Mouse (Mus musculus): ENCODE results near the gene Ankrd28.
A peak's percentile ranks its signal among the peaks of the same experiment; 100 is the strongest.
"Not testable (repeated sequence)": the region's sequence is repeated elsewhere in the genome, so short reads cannot be mapped to it uniquely, and the experiment has no call there.

Ankrd28 gene

GRCm38 (mm10) chr14:31830571-31831369 is at the start of gene Ankrd28:
TSS of gene Ankrd28 (minus strand) at chr14:31830651.
- DNase-seq (ENCODE audit: low read depth, low spot score), result peak; percentile 77

- DNase-seq (ENCODE audit: low read depth, low spot score), result no peak
Measured at GRCm38 (mm10) chr14:31879456-31879855, 49.0 kb upstream of the Ankrd28 start.

GRCm38 (mm10) chr14:31872130-31872529 is 41.7 kb upstream of the Ankrd28 start:
- DNase-seq (ENCODE audit: low read depth, low spot score), result no peak

GRCm38 (mm10) chr14:31870436-31870835 is 40.0 kb upstream of the Ankrd28 start:
- DNase-seq (ENCODE audit: low read depth, low spot score), result no peak

- DNase-seq (ENCODE audit: low read depth, low spot score), result no peak
Measured at GRCm38 (mm10) chr14:31868591-31868990, 38.1 kb upstream of the Ankrd28 start.

- DNase-seq (ENCODE audit: low read depth, low spot score), result not testable (repeated sequence)
Measured at GRCm38 (mm10) chr14:31866366-31866765, 35.9 kb upstream of the Ankrd28 start.

GRCm38 (mm10) chr14:31858679-31859078 is 28.2 kb upstream of the Ankrd28 start:
- no peak for DNase-seq (ENCODE audit: low read depth, low spot score)

- DNase-seq (ENCODE audit: low read depth, low spot score), result no peak
Measured at GRCm38 (mm10) chr14:31857096-31857975, 26.9 kb upstream of the Ankrd28 start.

GRCm38 (mm10) chr14:31856007-31856406 is 25.6 kb upstream of the Ankrd28 start:
- no peak for DNase-seq (ENCODE audit: low read depth, low spot score)

- no peak for DNase-seq (ENCODE audit: low read depth, low spot score)
Measured at GRCm38 (mm10) chr14:31854667-31855066, 24.2 kb upstream of the Ankrd28 start.

- no peak for DNase-seq (ENCODE audit: low read depth, low spot score)
Measured at GRCm38 (mm10) chr14:31843571-31843970, 13.1 kb upstream of the Ankrd28 start.

GRCm38 (mm10) chr14:31832022-31832421 is 1.6 kb upstream of the Ankrd28 start:
- no peak for DNase-seq (ENCODE audit: low read depth, low spot score)

- no peak for DNase-seq (ENCODE audit: low read depth, low spot score)
Measured at GRCm38 (mm10) chr14:31831370-31831712, 890 bp upstream of the Ankrd28 start.

- DNase-seq (ENCODE audit: low read depth, low spot score), result peak; percentile 34
Measured at GRCm38 (mm10) chr14:31829761-31830562, 489 bp downstream of the Ankrd28 start.

- no peak for DNase-seq (ENCODE audit: low read depth, low spot score)
Measured at GRCm38 (mm10) chr14:31827221-31827620, 3.2 kb downstream of the Ankrd28 start.

- DNase-seq (ENCODE audit: low read depth, low spot score), result no peak
Measured at GRCm38 (mm10) chr14:31809942-31810341, 20.5 kb downstream of the Ankrd28 start.

GRCm38 (mm10) chr14:31803791-31804190 is 26.7 kb downstream of the Ankrd28 start:
- no peak for DNase-seq (ENCODE audit: low read depth, low spot score)

- no peak for DNase-seq (ENCODE audit: low read depth, low spot score)
Measured at GRCm38 (mm10) chr14:31800976-31801375, 29.5 kb downstream of the Ankrd28 start.

GRCm38 (mm10) chr14:31800446-31800845 is 30.0 kb downstream of the Ankrd28 start:
- DNase-seq (ENCODE audit: low read depth, low spot score), result no peak

GRCm38 (mm10) chr14:31798937-31799336 is 31.5 kb downstream of the Ankrd28 start:
- no peak for DNase-seq (ENCODE audit: low read depth, low spot score)

- DNase-seq (ENCODE audit: low read depth, low spot score), result no peak
Measured at GRCm38 (mm10) chr14:31795535-31795934, 34.9 kb downstream of the Ankrd28 start.

GRCm38 (mm10) chr14:31794776-31795126 is 35.7 kb downstream of the Ankrd28 start:
- DNase-seq (ENCODE audit: low read depth, low spot score), result no peak
